Mouse (Mus musculus): Measurements from ENCODE around the gene Nop16.

DNA sequence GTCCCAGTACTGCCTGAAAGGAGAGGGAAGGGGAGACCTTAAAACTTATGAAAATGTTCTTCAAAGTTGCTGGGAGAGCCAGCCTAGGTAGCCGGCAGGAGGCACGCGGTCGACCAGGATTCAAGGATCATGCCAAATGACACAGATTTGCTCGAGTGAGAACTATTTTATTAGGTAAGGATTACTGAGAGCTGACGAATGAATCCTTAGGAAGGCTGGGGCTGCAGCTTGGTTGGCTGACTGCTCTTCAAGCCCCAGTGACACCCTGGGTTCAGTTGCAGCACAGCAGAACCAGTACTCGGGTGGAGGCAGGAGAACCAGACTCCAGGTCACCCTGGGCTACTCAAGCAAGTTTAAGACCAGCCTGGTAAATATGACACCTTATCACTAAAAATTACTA, 41.9 kb downstream of the Nop16 start:
- TF ChIP-seq POLR2A (IDR thresholded peaks at IDR 0.05; ENCODE audit: borderline replicate concordance, low read depth, low read length) (no peak), CTCF (IDR thresholded peaks at IDR 0.05; ENCODE audit: low read depth, low read length) (no peak)
